Mouse (Mus musculus): ENCODE measurements around the gene Psmb8. TPM values are rescaled to one million over a fixed set of nuclear protein-coding genes. Genes with fewer than 3 reads are reported as not detected.
A peak's percentile ranks its signal among the peaks of the same experiment; 100 is the strongest.

The Psmb8 gene
- 4.1 and 4.2 TPM in 2 replicates for polyA plus RNA-seq (2015; fragmentation: Nextera tagmentation; extraction: Ambion mirVana)

GRCm38 (mm10) chr17:34196941-34197894 lies at the start of gene Psmb8:
Gene Psmb8, plus strand, starts transcription at chr17:34197721.
- Histone ChIP-seq H3K27me3 (replicated peaks) (peaks cover 68% of the 10 kb centered on the region), H3K9ac (peak within 1 kb of the TSS; percentile 26; the same call in 1 of the 2 replicates), H3K4me2 (peak within 1 kb of the TSS; percentile 73), H3K27ac (no peak within 1 kb of the TSS), H3K36me3 (replicated peaks) (no peaks in the 10 kb centered on the region), H3K4me3 (peak within 1 kb of the TSS; percentile 42), H3K9me3 (no peaks in the 10 kb centered on the region), H3K4me1 (peaks cover 15% of the 10 kb centered on the region)
- WGBS: 4% methylated on average over 41 of the region's 41 CpGs
- peak; percentile 88 for ATAC-seq (replicated peaks)

GRCm38 (mm10) chr17:34152923-34153322 lies 44.6 kb upstream of the Psmb8 start, which contains the start of gene H2-DMb1:
Gene H2-DMb1, plus strand, starts transcription at chr17:34153072.
- ATAC-seq (replicated peaks): no peak
- WGBS: 67% methylated on average over 4 of the region's 4 CpGs

DNA sequence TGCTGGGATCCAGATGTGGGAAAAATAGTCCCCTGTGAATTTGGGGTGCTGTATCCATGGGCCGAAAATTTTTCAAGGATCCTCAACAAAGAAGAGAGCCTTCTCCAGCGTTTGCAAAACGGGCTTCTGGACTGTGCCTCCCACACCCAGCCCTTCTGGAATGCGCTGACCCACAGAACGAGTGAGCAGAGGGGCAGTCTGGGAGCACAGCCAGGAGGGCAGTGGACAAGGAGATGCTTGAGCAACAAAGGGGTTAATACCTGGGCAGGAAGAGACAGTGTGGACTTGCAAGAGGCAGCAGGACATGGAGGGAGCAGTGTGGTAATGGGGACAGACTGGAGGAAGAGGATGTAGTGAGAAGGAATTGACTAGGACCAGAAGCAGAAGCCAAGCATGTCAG lies 42.0 kb upstream of the Psmb8 start:
- Histone ChIP-seq H3K27ac (no peak overlapping the region), H3K4me3 (no peak overlapping the region), H3K9me3 (no peaks in the 10 kb centered on the region), H3K36me3 (replicated peaks) (no peaks in the 10 kb centered on the region), H3K4me2 (no peak overlapping the region), H3K27me3 (replicated peaks) (no peaks in the 10 kb centered on the region), H3K9ac (no peak overlapping the region), H3K4me1 (no peaks in the 10 kb centered on the region)
- no peak for ATAC-seq (replicated peaks)
- 65% methylated on average over 5 of the region's 5 CpGs for WGBS

More at GRCm38 (mm10) chr17:34152923-34153322, 44.6 kb upstream of the Psmb8 start, which contains the start of gene H2-DMb1:
- Histone ChIP-seq H3K27ac (no peak within 1 kb of the TSS), H3K4me3 (no peak within 1 kb of the TSS), H3K4me2 (no peak within 1 kb of the TSS), H3K27me3 (replicated peaks) (no peaks in the 10 kb centered on the region), H3K9ac (no peak within 1 kb of the TSS), H3K9me3 (no peaks in the 10 kb centered on the region), H3K4me1 (no peaks in the 10 kb centered on the region), H3K36me3 (replicated peaks) (no peaks in the 10 kb centered on the region)

DNA sequence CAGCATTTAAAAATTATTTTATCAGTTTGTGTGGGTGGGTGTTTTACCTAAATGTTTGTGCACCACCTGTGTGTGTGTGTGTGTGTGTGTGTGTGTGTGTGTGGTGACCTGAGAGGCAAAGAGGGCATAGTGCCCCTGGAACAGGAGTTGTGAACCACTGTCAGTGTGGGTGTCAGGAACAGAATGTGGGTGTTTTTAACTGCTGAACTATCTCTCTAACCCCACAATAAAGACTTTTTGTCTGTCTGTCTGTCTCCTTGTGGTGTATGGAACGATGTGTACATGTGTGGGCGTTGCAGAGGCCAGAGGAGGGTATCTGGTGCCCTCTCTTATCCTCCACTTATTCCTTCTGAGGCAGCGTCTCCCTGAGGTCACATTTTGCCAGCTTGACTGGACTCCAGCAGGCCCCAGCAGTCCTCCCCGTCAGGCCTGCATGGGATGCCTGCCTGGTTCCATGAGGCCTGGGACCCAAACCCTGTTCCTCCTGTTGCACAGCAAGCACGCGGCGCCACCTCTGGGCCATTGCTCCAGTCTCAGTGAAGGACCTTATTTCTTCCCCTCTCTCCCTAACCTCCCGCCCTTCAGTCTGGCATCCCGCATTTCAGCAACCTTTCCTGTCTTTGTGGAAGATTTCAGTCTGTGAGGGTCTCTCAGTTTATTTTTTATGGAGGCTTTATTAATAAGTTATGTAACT lies 33.2 kb upstream of the Psmb8 start:
- WGBS: 38% methylated on average over 9 of the region's 9 CpGs
- no peak for ATAC-seq (replicated peaks)
- no peak overlapping the region for H3K4me3 ChIP-seq
- H3K9me3 ChIP-seq: no peaks in the 10 kb centered on the region
- no peak overlapping the region for H3K27ac ChIP-seq
- no peak overlapping the region for H3K4me2 ChIP-seq
- no peaks in the 10 kb centered on the region for H3K4me1 ChIP-seq
- no peaks in the 10 kb centered on the region for H3K36me3 ChIP-seq (replicated peaks)
- no peak overlapping the region for H3K9ac ChIP-seq
- H3K27me3 ChIP-seq (replicated peaks): no peaks in the 10 kb centered on the region

DNA sequence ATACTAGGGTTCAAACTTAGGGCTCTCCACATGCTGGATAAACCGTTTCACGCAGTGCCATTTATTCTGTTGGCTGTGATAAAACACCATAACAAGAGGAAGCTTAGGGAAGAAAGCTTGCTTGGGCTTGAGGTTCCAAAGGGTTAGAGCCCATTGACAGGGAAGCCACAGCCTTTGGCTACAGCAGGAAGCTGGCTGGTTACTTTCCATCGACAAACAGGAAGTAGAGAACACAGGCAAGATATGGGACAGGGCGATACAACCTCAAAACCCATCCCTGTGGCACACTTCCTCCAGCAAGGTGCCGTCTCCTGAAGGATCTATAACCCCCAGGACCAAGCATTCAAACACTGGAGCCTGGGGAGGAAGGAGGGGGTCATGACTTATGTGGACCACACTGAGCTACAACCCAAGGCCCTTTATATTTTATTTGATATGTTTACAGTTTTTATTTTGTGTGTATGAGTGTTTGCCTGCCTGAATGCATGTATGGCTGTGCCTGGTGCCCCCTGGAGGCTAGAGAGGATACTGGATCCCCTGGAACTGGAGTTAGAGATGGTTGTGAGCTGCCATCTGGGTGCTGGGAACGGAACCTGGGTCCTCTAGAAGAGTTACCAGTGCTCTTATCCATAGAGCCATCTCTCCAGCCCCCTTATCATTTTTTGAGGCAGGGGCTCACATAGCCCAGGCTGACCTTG lies 32.3 kb upstream of the Psmb8 start:
- H3K27ac ChIP-seq: no peak overlapping the region
- no peaks in the 10 kb centered on the region for H3K9me3 ChIP-seq
- H3K4me1 ChIP-seq: no peaks in the 10 kb centered on the region
- H3K27me3 ChIP-seq (replicated peaks): 0 out of 2 replicates have a peak, but pooled peaks cover 3% of the 10 kb centered on the region
- ATAC-seq (replicated peaks): no peak
- no peak overlapping the region for H3K4me2 ChIP-seq
- 82% methylated on average over 6 of the region's 6 CpGs for WGBS
- H3K4me3 ChIP-seq: no peak overlapping the region
- no peaks in the 10 kb centered on the region for H3K36me3 ChIP-seq (replicated peaks)
- H3K9ac ChIP-seq: no peak overlapping the region

DNA sequence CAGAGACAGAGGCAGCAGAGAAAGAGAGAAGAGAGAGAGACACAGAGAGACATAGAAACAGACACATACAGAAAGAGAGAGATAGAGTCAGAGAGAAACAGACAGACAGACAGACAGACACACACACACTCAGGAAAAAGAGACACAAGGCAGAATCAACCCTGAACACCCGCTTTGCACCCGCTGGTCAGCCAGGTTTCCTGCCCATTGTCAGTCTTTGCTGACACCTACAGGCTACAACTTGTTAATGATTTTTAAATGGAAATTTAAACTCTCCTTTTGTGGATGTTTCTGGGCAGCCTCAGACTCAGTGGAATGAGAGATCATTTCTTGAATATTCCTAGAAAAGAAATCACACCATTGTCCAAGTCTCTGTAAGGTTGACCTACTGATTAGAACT lies 28.2 kb upstream of the Psmb8 start:
- Histone ChIP-seq H3K4me3 (no peak overlapping the region), H3K9ac (no peak overlapping the region), H3K4me2 (no peak overlapping the region), H3K27me3 (replicated peaks) (peaks cover 7% of the 10 kb centered on the region; the same call in 1 of the 2 replicates), H3K4me1 (no peaks in the 10 kb centered on the region), H3K27ac (no peak overlapping the region), H3K9me3 (no peaks in the 10 kb centered on the region), H3K36me3 (replicated peaks) (no peaks in the 10 kb centered on the region)
- 2% methylated on average over 2 of the region's 2 CpGs for WGBS
- ATAC-seq (replicated peaks): no peak

GRCm38 (mm10) chr17:34170487-34170876 lies 27.0 kb upstream of the Psmb8 start:
- Histone ChIP-seq H3K9ac (no peak overlapping the region), H3K36me3 (replicated peaks) (no peaks in the 10 kb centered on the region), H3K4me3 (no peak overlapping the region), H3K9me3 (no peaks in the 10 kb centered on the region), H3K4me1 (no peaks in the 10 kb centered on the region), H3K4me2 (no peak overlapping the region), H3K27me3 (replicated peaks) (peaks cover 7% of the 10 kb centered on the region; the same call in 1 of the 2 replicates), H3K27ac (no peak overlapping the region)
- no peak for ATAC-seq (replicated peaks)
- 24% methylated on average over 4 of the region's 4 CpGs for WGBS

DNA sequence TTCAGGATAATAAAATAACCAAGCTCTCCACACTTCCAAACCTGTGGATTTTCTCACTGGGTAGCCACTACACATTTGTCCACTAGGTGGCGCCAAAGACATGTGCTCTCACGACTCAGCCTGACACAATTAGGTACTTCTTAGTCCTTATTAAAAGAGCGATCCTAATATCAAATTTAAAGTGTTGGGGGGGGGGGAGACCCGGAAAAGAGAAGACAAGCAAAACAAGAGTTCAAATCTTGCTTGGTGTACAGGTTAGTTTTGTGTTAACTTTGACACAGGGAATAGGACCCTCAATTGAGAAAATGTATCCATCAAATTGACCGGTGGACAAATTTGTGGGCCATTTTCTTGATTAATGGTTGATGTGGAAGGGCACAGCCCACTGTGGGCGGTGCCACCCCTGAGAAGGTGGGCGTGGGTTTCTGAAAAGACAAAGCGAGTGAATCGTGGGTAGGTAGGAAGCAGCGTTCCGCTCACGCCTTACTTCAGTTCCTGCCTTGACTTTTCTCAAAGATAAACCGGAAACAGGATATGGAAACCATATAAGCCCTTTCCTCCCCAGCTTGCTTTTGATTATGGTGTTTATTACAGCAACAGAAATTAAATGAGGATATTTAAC lies 26.5 kb upstream of the Psmb8 start:
- H3K27ac ChIP-seq: no peak overlapping the region
- 45% methylated on average over 13 of the region's 13 CpGs for WGBS
- peaks cover 7% of the 10 kb centered on the region; the same call in 1 of the 2 replicates for H3K27me3 ChIP-seq (replicated peaks)
- H3K4me3 ChIP-seq: no peak overlapping the region
- H3K9ac ChIP-seq: no peak overlapping the region
- H3K9me3 ChIP-seq: no peaks in the 10 kb centered on the region
- no peak for ATAC-seq (replicated peaks)
- no peaks in the 10 kb centered on the region for H3K4me1 ChIP-seq
- no peaks in the 10 kb centered on the region for H3K36me3 ChIP-seq (replicated peaks)
- no peak overlapping the region for H3K4me2 ChIP-seq

GRCm38 (mm10) chr17:34172528-34172927 lies 25.0 kb upstream of the Psmb8 start:
- WGBS: 95% methylated on average over 5 of the region's 5 CpGs
- Histone ChIP-seq H3K36me3 (replicated peaks) (no peaks in the 10 kb centered on the region), H3K4me2 (no peak overlapping the region)

GRCm38 (mm10) chr17:34174075-34174474 lies 23.4 kb upstream of the Psmb8 start:
- ATAC-seq (replicated peaks): no peak
- Histone ChIP-seq H3K36me3 (replicated peaks) (no peaks in the 10 kb centered on the region), H3K4me2 (no peak overlapping the region), H3K9ac (no peak overlapping the region), H3K27ac (no peak overlapping the region), H3K4me1 (no peaks in the 10 kb centered on the region), H3K27me3 (replicated peaks) (peaks cover 7% of the 10 kb centered on the region; the same call in 1 of the 2 replicates), H3K9me3 (no peaks in the 10 kb centered on the region), H3K4me3 (no peak overlapping the region)
- 69% methylated on average over 1 of the region's 1 CpGs for WGBS

More at GRCm38 (mm10) chr17:34172528-34172927, 25.0 kb upstream of the Psmb8 start:
- H3K27ac ChIP-seq: no peak overlapping the region
- no peak overlapping the region for H3K4me3 ChIP-seq
- H3K4me1 ChIP-seq: no peaks in the 10 kb centered on the region
- H3K9me3 ChIP-seq: no peaks in the 10 kb centered on the region
- H3K9ac ChIP-seq: no peak overlapping the region
- peaks cover 7% of the 10 kb centered on the region; the same call in 1 of the 2 replicates for H3K27me3 ChIP-seq (replicated peaks)
- no peak for ATAC-seq (replicated peaks)

DNA sequence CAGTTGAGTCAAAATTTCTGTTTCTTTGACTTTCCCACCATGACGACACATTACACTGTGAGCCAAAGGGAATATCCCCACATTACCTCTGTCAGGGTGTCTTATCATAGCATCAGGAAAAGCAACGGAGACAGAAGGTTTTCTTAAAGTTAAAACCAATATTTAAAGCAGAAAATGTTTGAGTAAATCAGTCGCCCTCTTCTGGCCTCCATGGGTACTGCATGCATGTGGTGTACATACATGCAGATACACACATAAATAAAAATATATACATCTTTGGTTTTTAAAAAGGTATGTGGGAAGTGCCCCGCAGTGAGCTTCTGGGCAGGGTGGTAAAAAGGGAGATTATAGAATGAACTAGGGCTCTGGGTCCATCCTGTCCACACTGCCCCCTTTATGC lies 20.3 kb upstream of the Psmb8 start:
- H3K27me3 ChIP-seq (replicated peaks): peaks cover 6% of the 10 kb centered on the region; the same call in 1 of the 2 replicates
- no peaks in the 10 kb centered on the region for H3K4me1 ChIP-seq
- H3K9me3 ChIP-seq: no peaks in the 10 kb centered on the region
- no peak overlapping the region for H3K4me3 ChIP-seq
- no peak for ATAC-seq (replicated peaks)
- H3K36me3 ChIP-seq (replicated peaks): no peaks in the 10 kb centered on the region
- no peak overlapping the region for H3K9ac ChIP-seq
- no peak overlapping the region for H3K4me2 ChIP-seq
- no peak overlapping the region for H3K27ac ChIP-seq
- 75% methylated on average over 4 of the region's 4 CpGs for WGBS
